Mouse (Mus musculus) embryo, embryonic 10.5 days (tissue): ENCODE results near the gene Gm13088.
"Not testable (repeated sequence)": the region's sequence is repeated elsewhere in the genome, so short reads cannot be mapped to it uniquely, and the experiment has no call there.

Source experiments
- DNase-seq: peaks from one replicate; pipeline ENCODE4 v3.0.0-alpha.2; 2015; ENCODE audit warnings: low spot score

Gene Gm13088

DNA sequence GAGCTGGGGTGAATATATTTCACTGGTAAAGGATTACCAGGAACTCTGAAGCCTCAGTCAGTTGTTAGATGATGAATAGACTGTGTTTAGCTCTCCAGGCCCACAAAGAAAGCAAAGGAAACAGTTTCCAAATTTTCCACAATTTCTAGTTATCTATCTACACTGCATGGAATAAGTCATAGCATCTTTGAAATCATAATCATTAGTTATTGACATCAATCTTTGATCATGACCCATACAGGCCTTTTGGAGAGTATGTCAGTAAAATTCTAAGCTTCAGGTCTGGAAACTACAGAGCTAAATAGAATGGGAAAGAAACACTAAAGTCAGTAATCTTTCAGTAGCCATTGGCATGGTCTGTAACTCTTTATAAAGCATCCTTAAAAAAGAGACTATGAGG is at the start of gene Gm13088:
Gene Gm13088, minus strand, starts transcription at position 101 of the 400 bp plus-strand sequence.
- DNase-seq, result not testable (repeated sequence)

- DNase-seq, result no peak
These were observed 45.6 kb upstream of the Gm13088 start, which contains the start of gene Gm13089 for GRCm38 (mm10) chr4:143702611-143703010. Gene Gm13089, minus strand, starts transcription at chr4:143702711.

- DNase-seq, result not testable (repeated sequence)
These were observed 38.9 kb downstream of the Gm13088 start for GRCm38 (mm10) chr4:143618101-143618500.

DNA sequence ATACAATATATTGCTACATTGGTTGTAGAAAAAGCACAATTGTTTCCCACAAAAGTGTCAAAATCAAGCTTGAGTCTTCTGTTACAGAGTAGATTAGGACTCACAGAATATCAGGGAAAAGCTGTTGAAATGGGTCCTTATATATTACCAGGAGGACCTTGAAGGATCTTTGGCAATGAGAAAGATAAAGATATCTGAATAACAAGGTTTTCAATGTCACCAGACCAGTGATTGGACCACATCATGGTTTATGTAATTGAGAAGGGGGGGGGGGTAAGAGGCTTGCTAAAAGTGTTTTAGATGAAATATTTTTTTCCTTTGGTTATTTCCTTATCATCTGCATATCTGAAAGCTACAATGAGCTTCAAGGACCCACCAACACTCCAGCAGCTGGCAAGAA is 42.3 kb downstream of the Gm13088 start, which contains the start of gene Gm13083:
Gene Gm13083, plus strand, starts transcription at position 301 of the 400 bp plus-strand sequence.
- DNase-seq, result not testable (repeated sequence)

DNA sequence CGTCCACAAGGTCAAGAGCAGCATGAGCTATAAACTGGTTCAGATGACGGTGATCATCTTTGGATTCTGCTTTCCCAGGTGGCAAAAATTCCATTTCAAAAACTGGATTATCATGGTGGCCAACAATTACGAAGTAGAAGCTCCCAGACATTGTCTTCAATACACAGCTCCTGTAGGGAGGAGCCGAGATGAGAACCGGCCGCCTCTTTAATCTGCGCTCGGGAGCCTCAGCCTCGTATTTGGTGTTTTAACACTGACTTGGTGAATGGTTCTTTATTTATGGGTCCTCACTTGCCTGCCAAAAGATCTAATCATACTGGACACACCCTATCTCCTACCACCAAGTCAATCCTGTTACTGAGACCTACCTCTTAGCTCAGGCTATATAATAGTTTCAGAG is 45.1 kb downstream of the Gm13088 start:
- DNase-seq, result not testable (repeated sequence)
